Mouse (Mus musculus) lung, postnatal 0 days (tissue): ENCODE data around the gene Baiap2l1.

Experiments
- CTCF ChIP-seq: IDR thresholded peaks from 2 replicates; pipeline ENCODE4 v1.5.1; 2016; ENCODE audit warnings: antibody characterized with exemption, mild to moderate bottlenecking
- EP300 ChIP-seq: IDR thresholded peaks from 2 replicates; pipeline ENCODE4 v1.6.1; 2016; ENCODE audit warnings: antibody characterized with exemption, mild to moderate bottlenecking, control low read depth

DNA sequence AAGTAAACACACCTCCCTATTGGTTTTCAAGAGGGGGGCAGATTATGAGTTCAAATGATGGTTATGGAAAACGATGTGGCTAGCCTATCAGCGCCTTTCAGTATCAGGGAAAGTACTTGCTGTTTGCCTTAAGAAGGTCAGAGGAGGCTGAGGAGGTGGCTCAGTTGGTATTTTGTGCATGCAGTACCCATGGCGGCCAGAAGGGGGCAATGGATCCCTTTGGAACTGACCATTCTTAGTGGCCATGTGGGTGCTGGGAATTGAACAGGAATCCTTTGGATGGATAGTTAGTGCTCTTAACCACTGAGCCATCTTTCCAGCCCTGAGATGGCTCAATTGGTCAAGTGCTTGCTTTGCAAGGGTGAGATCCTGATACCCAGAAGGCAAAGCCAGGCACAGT, 26.0 kb upstream of the Baiap2l1 start:
- TF ChIP-seq CTCF (peak; percentile 55), EP300 (no peak)
